In the genomic region with DNA sequence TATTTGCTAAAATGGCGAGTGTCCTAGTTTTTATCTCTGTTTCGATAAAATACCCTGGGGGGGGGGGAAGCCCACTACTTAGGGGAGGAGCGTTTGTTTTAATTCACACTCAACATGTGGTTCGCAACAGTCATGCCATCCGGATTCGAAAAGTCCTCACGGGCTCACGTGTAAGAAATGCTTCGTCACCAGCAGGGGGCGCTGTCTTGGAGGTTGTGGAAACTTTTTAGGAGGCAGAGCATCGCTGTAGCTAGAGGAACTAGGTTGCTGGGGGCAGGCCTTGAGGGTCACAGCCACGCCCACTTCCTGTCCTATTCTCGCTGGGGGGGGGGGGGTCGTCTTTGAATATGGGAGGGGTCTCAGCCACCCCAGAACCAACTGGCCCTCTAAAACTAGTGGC, we compare ENCODE assay signal across 8 mouse cellular contexts.
DNase-seq lines count a peak whose midpoint lies in the region; ATAC-seq and TF ChIP-seq lines count a peak whose summit lies in the region.
"Had no signal": no experiment of that assay in that cellular context is flagged by ENCODE, and none has a peak within 500 bp of the region (broad histone marks: within the 10 kb centered on the region; RNA-seq: fewer than 3 reads in every experiment).

No protein-coding gene starts in this region.

- H3K9me3 ChIP-seq in kidney, postnatal 0 days (replicated peaks; ENCODE audit: low read length): no peaks in the 10 kb centered on the region
- peaks cover 4% of the 10 kb centered on the region; the same call in 1 of the 2 replicates for H3K9me3 ChIP-seq in kidney, embryonic 14.5 days (ENCODE audit: control insufficient read depth, low read length)

- no peaks in the 10 kb centered on the region for H3K27me3 ChIP-seq in kidney, postnatal 0 days (ENCODE audit: insufficient read depth, low read length)
- H3K27me3 ChIP-seq in kidney, embryonic 14.5 days (ENCODE audit: control insufficient read depth, insufficient read depth, low read length): no peaks in the 10 kb centered on the region
- no peaks in the 10 kb centered on the region for H3K27me3 ChIP-seq in thymus, adult 2 months (ENCODE audit: control insufficient read depth, insufficient read depth, low read length)

- peak; percentile 62 for TF ChIP-seq CTCF in kidney, postnatal 0 days (IDR thresholded peaks at IDR 0.05; ENCODE audit: low read depth)
- TF ChIP-seq CTCF in thymus, adult 2 months (IDR thresholded peaks at IDR 0.05; ENCODE audit: borderline replicate concordance, control insufficient read depth, extremely low read depth, insufficient read depth, low read length, poor library complexity): peak; percentile 42; the same call in 1 of the 2 replicates

- 0 out of 2 replicates have a peak, but pooled peaks cover 5% of the 10 kb centered on the region for H3K4me1 ChIP-seq in kidney, postnatal 0 days (replicated peaks; ENCODE audit: insufficient read depth, low read length)
- no peaks in the 10 kb centered on the region for H3K4me1 ChIP-seq in kidney, embryonic 14.5 days (ENCODE audit: control insufficient read depth, insufficient read depth, low read length)
- H3K4me1 ChIP-seq in thymus, adult 2 months (replicated peaks; ENCODE audit: control insufficient read depth, insufficient read depth, low read length): no peaks in the 10 kb centered on the region

- no peak for DNase-seq in kidney, postnatal 0 days (ENCODE audit: low spot score)
- DNase-seq in thymus, adult 2 months: no peak
- no peak for DNase-seq in thymus, adult 18-20 months
- DNase-seq in ZHBTc4 (ENCODE audit: low read depth, low spot score): peak; percentile 80
- DNase-seq in frontal cortex, adult 2 months (ENCODE audit: extremely low spot score in 1 of 2, low spot score in 1 of 2): no peak
- no peak for DNase-seq in ovary, postnatal 14 days (ENCODE audit: low spot score)
- DNase-seq: right cerebral cortex, postnatal 25 days had no signal

- no peak overlapping the region for H3K4me3 ChIP-seq in kidney, postnatal 0 days (replicated peaks; ENCODE audit: low read depth, low read length)
- no peak overlapping the region for H3K4me3 ChIP-seq in kidney, embryonic 14.5 days (ENCODE audit: low read length)
- H3K4me3 ChIP-seq in thymus, adult 2 months (ENCODE audit: control insufficient read depth, insufficient read depth, low read length): no peak overlapping the region

- H3K36me3 ChIP-seq in kidney, postnatal 0 days (ENCODE audit: insufficient read depth, low read length): no peaks in the 10 kb centered on the region
- H3K36me3 ChIP-seq in kidney, embryonic 14.5 days (ENCODE audit: control insufficient read depth, insufficient read depth, low read length): no peaks in the 10 kb centered on the region
- H3K36me3 ChIP-seq in thymus, adult 2 months (ENCODE audit: control insufficient read depth, insufficient read depth, low read length): no peaks in the 10 kb centered on the region

- no peak overlapping the region for H3K27ac ChIP-seq in kidney, postnatal 0 days
- no peak overlapping the region for H3K27ac ChIP-seq in kidney, embryonic 14.5 days (ENCODE audit: low read depth, low read length)
- no peak overlapping the region for H3K27ac ChIP-seq in thymus, adult 2 months (ENCODE audit: control insufficient read depth, insufficient read depth, low read length)

- no peak for TF ChIP-seq POLR2A in thymus, adult 2 months (IDR thresholded peaks at IDR 0.05; ENCODE audit: control insufficient read depth, extremely low read depth, insufficient read depth, low read length, poor library complexity)

- H3K4me2 ChIP-seq in kidney, postnatal 0 days (ENCODE audit: low read length): no peak overlapping the region
- H3K4me2 ChIP-seq in kidney, embryonic 14.5 days (replicated peaks; ENCODE audit: low read depth, low read length): no peak overlapping the region

- WGBS in kidney, postnatal 0 days: 88% methylated on average over 14 of the region's 14 CpGs
- 88% methylated on average over 14 of the region's 14 CpGs for WGBS in kidney, embryonic 14.5 days
- 82% methylated on average over 14 of the region's 14 CpGs for WGBS in thymus, adult 2 months

- ATAC-seq in kidney, postnatal 0 days (replicated peaks; ENCODE audit: low FRiP score, low read depth): no peak
- no peak for ATAC-seq in kidney, embryonic 14.5 days (ENCODE audit: low FRiP score, low TSS enrichment)

- H3K9ac ChIP-seq in kidney, postnatal 0 days (ENCODE audit: low read depth, low read length): no peak overlapping the region
- H3K9ac ChIP-seq in kidney, embryonic 14.5 days (ENCODE audit: low read depth, low read length): no peak overlapping the region
